In the genomic region with DNA sequence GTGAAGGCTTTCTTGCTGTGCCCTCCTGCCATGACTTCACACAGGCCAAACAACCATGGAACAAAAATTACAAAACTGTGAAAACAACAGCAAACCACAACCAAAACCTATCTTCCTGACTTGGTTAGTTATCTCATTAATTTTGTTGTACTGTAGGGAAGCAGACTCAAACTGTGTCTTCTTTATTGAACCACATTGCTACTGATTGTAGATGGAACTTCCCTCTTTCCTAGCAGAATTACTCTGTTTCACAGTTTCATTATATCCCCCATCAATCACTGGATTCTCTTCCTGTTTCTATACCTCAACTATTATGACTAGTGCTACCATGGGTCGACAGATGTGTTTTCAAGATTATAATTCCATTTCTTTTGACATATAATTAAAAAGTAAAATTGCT, we compare ENCODE assay signal across 16 mouse cellular contexts.
"Had no signal": no experiment of that assay in that cellular context is flagged by ENCODE, and none has a peak within 500 bp of the region (broad histone marks: within the 10 kb centered on the region; RNA-seq: fewer than 3 reads in every experiment).

No protein-coding gene starts in this region.

- H3K4me3 ChIP-seq: megakaryocyte, embryonic 14.5 days; midbrain, embryonic 13.5 days; midbrain, embryonic 15.5 days; neural tube, embryonic 12.5 days had no signal

- H3K27ac ChIP-seq: midbrain, embryonic 13.5 days; midbrain, embryonic 15.5 days; neural tube, embryonic 12.5 days had no signal

- H3K36me3 ChIP-seq: midbrain, embryonic 13.5 days; midbrain, embryonic 15.5 days; neural tube, embryonic 12.5 days had no signal

- H3K9me3 ChIP-seq: megakaryocyte, embryonic 14.5 days; midbrain, embryonic 13.5 days; midbrain, embryonic 15.5 days; neural tube, embryonic 12.5 days had no signal

- H3K4me1 ChIP-seq: megakaryocyte, embryonic 14.5 days; midbrain, embryonic 13.5 days; midbrain, embryonic 15.5 days; neural tube, embryonic 12.5 days had no signal

- H3K27me3 ChIP-seq: megakaryocyte, embryonic 14.5 days; midbrain, embryonic 13.5 days; midbrain, embryonic 15.5 days; neural tube, embryonic 12.5 days had no signal

- ATAC-seq: midbrain, embryonic 13.5 days; midbrain, embryonic 15.5 days had no signal

- H3K9ac ChIP-seq: lung, embryonic 14.5 days; midbrain, embryonic 13.5 days; midbrain, embryonic 15.5 days; neural tube, embryonic 12.5 days had no signal

- DNase-seq: lung, adult 18-20 months; lung, embryonic 14.5 days; lung, postnatal 10 days; lung, postnatal 4 days; retina, postnatal 1 day; right cerebral cortex, adult 18-20 months; right cerebral cortex, postnatal 25 days; right cerebral cortex, postnatal 4 days; spleen, adult 18-20 months; thymus, adult 18-20 months; thymus, postnatal 14 days; thymus, postnatal 36 days had no signal
